Mouse (Mus musculus) layer of hippocampus, adult 9-10 months (tissue): ENCODE data around the gene Ccdc97.

Source experiments
- DNase-seq: peaks from one replicate; pipeline ENCODE4 v3.0.0; 2022; ENCODE audit warnings: low spot score

Ccdc97 gene

GRCm38 (mm10) chr7:25720760-25721159 lies 1.9 kb upstream of the Ccdc97 start:
- DNase-seq = no peak

DNA sequence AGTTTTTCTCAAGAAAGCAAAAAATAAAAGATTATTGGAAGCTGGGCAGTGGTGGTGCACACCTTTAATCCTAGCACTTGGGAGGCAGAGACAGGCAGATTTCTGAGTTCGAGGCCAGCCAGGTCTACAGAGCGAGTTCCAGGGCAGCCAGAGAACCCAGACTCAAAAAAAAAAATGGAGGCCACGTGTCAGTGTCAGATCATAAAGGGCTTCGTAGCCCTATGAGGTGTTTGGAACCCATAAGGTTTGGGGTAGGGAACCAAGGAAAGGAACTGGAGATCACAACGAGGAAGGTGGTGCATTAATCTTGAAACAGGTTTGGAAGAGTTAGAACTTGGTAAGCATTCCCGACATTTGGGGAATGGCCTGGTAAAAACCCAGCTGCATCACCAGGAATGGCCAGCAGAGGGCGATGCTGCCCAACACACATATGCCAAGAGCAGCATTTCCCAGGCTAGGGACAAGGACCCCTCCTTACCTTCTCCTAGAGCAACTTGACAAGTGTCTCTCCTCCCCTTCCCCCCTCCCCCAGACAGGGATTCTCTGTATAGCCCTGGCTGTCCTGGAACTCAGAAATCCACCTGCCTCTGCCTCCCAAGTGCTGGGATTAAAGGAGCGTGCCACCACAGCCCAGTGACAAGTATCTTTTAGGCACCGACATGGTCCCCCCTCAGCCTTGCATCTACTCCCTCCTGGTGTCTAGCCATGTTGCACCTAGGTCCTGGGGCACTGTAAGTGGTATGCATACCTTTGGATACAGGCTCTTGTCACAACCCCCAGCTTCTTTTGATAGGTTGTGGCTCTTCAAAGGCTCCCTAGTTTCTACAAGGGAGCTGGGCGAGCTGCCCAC lies 1.1 kb upstream of the Ccdc97 start:
- DNase-seq = peak; percentile 84

GRCm38 (mm10) chr7:25717478-25717877 lies 1.4 kb downstream of the Ccdc97 start:
- DNase-seq = no peak

DNA sequence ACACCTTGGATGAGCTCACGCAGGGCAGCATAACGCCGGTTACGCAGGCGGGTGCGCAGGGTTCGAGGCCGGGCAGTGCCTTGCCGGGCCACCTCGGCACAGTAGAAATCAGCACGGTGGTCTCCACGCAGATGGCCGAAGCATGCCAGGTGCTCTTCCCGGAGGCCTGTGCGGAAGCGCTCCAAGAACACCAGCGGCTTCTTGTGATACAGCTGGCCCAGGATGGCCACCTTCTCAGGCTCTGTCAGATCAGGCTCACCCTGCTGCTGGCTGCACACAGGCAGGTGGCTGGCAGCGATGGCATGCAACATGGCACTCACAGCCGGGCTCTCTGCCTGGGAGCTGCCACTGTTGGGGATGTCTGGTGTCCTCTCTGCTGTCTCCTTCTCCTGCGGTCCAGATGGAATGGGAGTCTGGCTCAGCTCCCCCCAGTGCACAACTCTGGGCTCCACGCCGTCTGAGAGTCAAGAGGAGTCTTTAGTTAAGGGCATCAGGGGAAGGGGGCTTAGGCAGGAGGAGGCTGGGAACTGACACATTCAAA lies 3.1 kb downstream of the Ccdc97 start:
- no peak for DNase-seq

- no peak for DNase-seq
Observed at GRCm38 (mm10) chr7:25714581-25714980, 4.3 kb downstream of the Ccdc97 start.

- DNase-seq = no peak
Observed at GRCm38 (mm10) chr7:25712801-25713200, 6.1 kb downstream of the Ccdc97 start.

- no peak for DNase-seq
Observed at GRCm38 (mm10) chr7:25711731-25712197, 7.1 kb downstream of the Ccdc97 start.

DNA sequence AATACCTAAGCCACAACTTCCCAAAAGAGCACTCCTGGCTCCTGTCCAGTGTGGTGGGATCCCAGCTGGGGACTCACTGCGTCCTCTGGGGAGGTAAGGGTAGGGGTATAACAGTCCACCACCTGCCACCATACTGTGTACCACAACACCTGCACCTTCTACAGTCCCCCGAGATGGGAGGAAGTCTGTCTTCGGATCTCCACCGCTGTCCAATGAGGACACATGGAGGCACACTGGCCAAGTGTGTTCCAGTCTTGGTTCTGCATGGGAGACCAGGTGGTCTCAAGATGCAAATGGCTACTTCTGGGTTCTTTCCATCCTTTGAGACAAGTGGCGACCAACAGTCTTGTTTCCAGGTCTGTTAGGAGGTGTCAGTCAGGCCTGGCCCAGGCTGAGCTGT lies 7.7 kb downstream of the Ccdc97 start:
- no peak for DNase-seq

DNA sequence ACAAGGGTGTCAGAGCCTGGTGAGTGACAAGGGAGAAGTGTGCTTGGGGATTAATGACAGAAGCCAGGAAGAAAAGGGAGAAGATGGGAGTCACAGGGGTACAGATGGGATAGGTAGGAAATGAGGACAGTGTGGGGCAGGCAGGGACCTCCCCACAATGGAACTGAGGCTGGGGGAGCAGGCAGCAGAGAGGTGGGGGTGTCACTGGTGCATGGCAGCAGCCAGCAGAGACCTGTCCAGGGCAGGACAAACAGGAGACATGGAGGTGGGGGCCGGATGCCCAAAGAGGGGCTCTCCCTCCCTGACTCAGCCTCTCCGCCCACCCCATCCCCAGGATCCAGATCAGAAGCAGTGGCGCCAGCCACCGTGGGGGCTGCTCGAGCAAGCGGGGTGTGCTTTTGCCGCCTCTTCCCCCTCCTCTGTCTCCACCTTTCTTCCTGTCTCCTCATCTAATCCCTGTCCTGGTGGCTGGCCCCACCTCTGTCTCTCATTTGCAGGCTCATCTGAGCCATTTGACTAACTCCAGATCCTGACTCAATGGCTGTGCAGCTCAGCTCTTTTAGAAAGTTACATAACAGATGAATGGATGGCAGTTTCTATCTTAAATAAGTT lies 8.3 kb downstream of the Ccdc97 start:
- no peak for DNase-seq

GRCm38 (mm10) chr7:25709961-25710360 lies 8.9 kb downstream of the Ccdc97 start:
- DNase-seq = no peak

DNA sequence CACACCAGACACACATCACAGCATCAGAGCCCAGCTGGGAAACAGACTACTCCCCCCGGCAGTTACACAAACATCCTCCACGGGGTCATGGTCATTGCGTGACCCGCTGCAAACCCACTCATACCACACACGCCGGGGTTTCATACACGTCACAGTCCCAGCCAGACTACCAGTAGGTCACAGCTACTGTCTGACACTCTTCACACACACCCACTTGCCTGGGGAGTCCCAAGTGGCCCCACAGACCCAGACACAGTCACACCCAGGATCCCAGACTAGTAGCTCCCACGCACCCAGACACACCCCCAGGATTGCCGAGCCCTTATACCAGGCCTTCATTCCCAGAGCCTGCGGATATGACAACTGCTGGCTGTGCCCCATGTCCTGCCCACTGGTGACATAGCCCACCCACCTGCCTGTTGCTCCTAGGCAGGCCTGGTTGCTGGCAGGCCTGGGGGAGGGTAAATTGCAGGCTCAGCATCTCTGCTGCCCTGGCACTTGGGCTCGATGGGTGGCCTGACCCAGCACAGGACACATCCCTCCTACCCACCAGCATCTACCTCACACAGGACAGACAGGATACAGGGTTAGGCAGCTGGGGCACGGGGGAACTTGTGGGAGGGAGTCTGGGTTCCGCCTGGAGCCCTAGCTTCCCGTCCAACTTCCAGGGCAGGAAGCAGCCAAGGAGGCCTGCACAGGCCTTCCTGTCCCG lies 11.2 kb downstream of the Ccdc97 start:
- no peak for DNase-seq

- no peak for DNase-seq
Observed at GRCm38 (mm10) chr7:25706578-25707170, 12.2 kb downstream of the Ccdc97 start.

DNA sequence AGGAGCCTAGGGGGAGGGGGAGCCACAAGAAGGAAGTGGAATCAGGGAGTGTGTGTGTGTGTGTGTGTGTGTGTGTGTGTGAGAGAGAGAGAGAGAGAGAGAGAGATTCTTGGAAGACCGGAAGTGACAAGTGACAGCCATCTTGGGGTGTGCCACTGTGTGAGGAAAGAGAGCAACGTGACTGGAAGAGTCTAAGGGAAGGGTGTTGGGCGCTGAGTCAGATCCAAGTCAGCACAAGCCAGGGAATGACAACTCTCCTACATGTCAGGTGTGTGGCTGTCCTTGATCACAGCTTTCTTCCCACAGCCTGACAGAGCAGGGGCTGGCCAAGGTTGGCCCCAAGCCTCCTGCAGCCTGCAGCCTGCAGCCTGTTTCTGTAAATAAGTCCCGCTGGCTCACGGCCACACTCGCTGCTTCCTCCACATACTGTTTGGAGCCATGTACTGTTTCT lies 13.1 kb downstream of the Ccdc97 start:
- no peak for DNase-seq

DNA sequence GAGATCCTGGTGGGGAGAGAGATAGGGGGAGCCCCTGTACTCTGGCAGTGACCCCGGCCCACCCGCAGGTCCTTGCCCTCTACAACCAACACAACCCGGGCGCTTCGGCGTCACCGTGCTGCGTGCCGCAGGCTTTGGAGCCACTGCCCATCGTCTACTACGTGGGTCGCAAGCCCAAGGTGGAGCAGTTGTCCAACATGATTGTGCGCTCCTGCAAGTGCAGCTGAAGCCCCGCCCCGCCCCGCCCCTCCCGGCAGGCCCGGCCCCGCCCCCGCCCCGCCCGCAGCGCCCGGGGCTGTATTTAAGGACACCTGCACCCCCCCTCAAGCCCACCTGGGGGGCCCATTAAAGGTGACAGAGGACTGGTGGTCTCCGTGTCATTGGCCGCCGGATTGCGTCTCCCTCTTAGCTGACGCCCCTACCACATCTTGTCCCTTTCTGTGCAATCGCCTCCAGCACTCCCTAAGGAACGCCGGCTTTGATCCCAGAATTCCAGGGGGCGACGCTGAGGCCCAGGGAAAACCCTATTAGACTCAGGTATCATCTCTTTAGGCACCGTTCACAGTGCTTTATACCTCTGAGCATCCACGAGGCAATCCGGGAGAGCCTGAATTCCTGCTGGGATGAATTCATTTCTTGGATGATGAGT lies 14.0 kb downstream of the Ccdc97 start:
- no peak for DNase-seq

GRCm38 (mm10) chr7:25703793-25704494 lies 14.9 kb downstream of the Ccdc97 start:
- no peak for DNase-seq

- DNase-seq = no peak
Observed at GRCm38 (mm10) chr7:25702350-25702749, 16.5 kb downstream of the Ccdc97 start.

DNA sequence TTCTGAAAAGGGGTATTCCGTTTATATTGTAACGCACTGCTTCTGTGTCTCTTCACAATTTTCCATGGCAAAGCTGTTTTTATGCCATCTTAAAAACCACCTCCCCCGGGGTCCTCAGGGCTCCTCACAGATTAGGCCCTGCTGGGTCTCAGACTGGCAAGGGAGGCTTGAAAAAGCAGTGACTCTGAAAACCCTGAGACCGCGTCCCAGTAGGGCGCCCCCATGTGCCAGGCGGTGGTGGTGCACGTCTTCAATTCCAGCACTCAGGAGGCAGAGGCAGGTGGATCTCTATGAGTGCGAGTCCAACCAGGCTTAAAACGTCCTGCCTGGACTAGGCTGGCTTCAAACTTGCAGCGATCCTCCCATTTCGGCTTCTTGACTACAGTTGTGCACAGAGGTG lies 18.2 kb downstream of the Ccdc97 start:
- no peak for DNase-seq

- DNase-seq = no peak
Observed at GRCm38 (mm10) chr7:25699851-25700250, 19.0 kb downstream of the Ccdc97 start.

GRCm38 (mm10) chr7:25694104-25694503 lies 24.8 kb downstream of the Ccdc97 start:
- no peak for DNase-seq

DNA sequence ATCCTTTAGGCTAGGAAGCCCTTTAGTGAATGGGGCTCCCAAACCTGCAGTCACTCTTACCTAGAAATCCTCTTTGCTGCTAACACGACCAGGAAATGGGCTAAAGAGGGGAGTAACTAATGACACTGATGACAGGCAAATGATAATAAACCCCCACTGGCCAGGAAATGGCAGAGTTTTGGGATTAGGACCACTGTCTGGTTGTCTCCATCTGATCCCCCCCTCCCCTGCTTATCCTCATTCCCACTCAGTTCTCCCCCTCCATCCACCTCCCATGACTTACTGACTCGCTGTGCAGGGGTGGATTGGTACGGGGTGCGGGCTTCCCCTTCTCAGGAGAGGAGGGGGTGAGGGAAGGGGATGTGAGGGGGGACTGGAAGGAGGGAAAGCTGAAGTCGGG lies 28.8 kb downstream of the Ccdc97 start:
- DNase-seq = no peak

DNA sequence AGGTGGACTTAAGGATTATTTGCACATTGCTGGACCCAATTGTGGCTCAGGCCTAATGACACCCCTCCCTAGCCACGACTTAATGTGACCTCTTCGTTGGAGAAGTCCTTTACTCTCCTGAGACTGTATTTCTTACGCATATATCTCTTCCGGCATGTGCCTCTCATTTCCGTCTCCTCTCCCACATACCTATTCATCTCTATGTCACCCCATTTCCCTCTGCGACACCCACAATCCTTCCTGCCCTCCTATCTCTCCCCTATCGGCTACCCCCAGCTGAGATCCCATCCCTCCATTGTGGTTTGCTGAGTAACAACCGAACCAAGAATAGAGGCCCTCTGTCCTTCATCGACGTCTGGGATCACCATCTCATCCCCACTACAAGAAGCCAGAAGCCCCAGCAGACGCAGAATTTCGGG lies 29.3 kb downstream of the Ccdc97 start:
- no peak for DNase-seq
